Mouse (Mus musculus) frontal cortex, postnatal 10 days (tissue): ENCODE data around the gene Soat2.

ENCODE experiments used
- DNase-seq, 2 experiments: peaks; one replicate each; pipeline ENCODE4 v3.0.0; 2022; ENCODE audit warnings: low spot score in 2 of 2, mixed read lengths in 1 of 2

Gene Soat2

DNA sequence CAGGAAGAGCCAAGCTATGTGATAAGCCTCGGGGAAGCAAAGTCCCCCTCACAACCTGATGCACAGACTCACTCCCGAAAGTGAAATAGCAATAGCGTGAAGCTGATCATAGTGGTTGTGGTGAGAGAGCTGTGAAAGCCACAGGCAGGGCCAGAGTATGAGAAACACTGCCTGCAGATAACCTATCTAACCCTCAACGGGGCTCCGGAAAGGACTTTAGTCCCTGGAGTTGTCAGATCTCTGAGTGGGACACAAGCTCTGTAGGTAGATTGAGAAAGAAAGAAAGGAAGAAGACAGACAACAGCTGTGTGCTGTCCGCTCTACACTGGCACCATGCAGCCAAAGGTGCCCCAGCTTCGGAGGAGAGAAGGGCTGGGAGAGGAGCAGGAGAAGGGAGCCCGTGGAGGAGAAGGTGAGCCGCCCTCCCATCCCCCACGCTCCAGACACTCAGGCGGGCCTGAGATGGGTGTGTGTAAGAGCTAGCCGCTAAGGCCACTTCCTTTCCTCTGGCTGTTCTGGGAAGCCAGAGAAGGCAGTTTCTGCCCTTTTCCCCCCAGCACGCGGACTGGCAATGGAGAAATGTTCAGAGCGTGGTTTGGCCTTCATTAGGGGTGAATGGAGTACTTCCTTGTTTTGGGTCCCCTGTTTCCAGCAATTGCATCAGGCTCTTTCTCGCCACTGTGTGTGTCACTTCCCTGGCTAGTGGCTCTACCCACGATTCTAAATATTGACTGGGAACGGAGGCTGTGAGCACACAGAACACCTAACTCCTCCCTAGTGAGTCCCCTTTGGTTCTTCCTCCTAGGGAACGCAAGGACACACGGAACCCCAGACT lies at the start of gene Soat2:
TSS of gene Soat2 (plus strand) at position 226 of the 835 bp plus-strand sequence.
- DNase-seq, result no peak

DNA sequence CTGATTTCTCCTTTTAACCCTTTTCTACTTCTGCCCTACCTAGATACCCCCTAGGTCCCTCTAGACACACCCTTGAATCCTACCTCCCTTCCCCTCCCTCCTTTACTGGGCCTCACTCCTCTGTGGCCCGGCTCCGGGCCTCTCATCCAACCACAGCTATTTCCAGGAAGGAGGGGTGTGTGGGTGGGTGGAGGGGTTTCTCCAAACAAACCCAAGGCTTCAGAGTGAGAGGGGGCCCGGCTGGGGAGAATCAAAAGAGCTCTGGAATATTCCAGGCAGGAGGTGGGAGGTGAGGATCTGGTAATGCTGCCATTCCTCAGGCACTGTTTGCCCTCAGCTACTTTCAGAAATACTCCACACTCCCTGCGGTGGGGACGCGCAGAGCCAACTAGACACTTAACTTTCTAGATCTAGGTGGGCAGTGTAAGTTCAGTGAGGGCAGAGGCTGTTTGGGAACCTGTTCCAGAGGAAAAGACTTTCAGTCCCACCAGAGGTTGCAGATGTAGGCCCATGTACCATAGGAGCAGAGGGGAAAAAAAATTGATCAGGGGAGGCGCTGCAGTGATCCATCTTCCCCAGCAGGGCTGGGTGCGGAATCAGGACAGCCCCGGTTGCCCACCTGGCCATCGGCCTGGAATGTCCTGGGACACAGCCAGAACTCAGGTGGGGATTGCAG lies 49.2 kb upstream of the Soat2 start:
- peak in 1 of 2 experiments; percentile 32 for DNase-seq

DNA sequence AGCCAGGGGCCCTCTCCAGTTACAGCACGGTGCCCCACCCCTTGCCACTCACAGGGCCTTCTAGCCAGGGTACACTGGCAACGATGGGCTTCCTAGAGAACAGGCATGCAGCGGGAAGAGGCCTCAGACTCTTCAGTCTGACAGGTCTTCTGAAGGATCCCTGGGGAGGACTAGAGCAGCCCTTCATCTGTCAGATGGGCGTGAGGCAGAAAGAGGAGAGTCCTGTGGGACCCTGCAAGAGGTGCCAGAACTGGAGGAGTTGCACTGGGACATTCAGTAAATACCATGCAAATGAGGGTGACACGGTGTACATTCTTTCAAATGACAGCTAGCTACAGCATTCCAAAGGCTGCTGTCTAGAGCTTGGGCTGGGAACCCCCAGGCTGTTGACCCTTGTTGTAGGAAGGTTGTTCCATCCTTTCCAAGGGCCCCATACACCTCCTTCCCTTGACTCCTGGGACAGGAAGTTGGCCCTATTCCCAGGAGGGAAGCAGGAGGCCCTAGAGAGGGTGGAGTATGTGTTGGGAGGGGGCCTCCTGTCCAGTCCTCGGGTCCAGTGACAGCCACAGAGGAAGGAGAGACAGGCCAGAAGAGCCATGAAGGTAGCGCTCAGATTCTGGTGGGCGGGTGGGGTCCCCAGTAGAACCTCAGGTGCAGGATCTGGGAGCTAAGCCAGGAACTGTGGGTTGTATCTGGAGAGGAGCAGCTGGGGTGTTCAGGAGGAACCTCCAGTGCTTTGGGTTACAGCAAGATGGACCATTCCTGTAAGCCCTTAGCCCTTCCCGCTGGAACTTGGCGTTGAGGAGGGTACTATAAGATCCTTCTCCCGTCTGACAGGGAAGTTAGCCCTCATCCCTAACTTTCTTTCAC lies 48.4 kb upstream of the Soat2 start:
- DNase-seq, result no peak

DNA sequence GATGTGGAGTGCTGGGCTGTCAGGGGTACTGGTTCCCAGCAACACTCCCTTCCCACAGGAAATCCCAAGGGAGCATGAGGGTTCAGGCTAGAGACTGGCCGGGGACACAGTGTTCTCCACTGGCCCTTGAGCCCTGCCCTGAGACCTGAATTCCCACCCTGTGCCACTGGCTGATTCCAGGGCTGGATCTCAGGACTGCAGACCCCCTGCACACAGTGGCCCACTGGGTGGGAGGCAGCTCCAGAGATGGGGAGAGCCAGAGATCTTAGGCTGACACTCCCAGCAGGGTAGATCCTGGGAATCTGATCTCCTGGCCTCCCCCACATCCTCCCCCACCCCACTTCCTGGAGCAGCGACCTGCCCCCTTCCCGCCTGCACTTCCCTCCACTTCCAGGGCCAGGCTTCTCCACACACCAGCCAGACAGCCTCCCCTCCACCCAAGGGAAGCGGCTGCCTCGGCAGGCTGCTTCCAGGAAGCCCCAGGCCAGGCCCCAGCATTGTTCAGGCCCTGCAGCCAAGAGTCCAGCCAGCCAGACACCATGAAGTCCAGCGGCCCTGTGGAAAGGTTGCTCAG lies 47.7 kb upstream of the Soat2 start:
- DNase-seq, result peak in 1 of 2 experiments; percentile 9

DNA sequence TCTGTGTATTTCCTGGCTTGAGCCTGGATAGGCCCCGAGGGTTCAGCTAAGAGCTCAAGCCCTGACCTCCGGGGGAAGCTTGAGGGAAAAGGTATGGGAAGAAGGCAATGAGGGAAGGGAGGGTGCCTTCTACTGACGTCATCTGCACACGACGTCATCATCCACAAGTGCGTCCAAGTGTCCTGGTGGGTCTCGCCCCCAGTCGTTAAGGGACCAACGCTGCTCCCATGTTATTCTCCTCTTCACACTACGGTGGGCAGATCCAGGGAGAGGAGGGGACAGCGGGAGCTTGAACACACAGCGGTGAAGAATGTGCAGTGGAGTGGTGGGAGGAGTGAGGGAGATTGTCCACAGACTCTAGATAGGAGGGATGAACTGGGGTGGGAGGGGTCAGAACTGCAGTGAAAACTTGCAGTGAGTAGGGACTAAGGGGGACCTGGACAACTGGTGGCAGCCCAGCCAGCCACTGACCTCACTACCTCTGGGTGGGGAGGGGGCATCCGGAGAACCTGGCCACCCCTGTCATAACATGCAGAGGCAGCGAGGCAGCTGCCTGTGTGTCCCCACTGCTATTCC lies 46.9 kb upstream of the Soat2 start:
- no peak for DNase-seq

DNA sequence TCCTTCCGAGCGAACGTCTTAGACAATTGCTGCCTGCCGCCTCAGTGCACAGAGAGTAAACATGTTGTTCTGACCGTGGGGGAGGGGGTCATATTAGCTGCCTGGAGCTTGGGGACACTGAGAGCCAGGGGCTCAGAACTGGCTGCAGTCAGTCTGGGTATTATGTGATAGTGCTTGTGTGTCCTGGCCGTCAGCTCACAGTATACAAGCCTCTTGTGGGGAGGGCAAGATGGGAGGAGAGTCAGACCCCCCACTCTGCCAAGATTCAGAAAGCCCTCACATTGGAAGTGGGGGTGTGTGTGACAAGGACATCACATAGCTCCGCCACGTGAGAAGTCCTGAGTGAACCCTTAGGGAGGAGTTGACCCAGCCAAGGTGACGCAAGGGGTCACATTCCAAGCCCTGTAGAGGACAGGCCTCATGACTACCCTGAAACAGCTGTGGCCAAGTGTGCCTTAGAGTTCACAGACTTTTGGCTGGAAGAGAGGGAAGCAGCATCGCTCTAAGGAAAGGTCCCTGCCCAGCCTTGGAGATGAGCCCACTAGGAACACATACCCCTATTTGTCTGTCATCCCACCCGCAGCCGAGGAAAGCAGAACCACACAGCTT lies 46.3 kb upstream of the Soat2 start:
- DNase-seq, result peak in 1 of 2 experiments; percentile 27

- DNase-seq, result no peak
Measured at GRCm38 (mm10) chr15:102105360-102105759, 45.0 kb upstream of the Soat2 start.

GRCm38 (mm10) chr15:102105764-102106730 lies 44.3 kb upstream of the Soat2 start:
- no peak for DNase-seq

- no peak for DNase-seq
Measured at GRCm38 (mm10) chr15:102106754-102107456, 43.4 kb upstream of the Soat2 start.

DNA sequence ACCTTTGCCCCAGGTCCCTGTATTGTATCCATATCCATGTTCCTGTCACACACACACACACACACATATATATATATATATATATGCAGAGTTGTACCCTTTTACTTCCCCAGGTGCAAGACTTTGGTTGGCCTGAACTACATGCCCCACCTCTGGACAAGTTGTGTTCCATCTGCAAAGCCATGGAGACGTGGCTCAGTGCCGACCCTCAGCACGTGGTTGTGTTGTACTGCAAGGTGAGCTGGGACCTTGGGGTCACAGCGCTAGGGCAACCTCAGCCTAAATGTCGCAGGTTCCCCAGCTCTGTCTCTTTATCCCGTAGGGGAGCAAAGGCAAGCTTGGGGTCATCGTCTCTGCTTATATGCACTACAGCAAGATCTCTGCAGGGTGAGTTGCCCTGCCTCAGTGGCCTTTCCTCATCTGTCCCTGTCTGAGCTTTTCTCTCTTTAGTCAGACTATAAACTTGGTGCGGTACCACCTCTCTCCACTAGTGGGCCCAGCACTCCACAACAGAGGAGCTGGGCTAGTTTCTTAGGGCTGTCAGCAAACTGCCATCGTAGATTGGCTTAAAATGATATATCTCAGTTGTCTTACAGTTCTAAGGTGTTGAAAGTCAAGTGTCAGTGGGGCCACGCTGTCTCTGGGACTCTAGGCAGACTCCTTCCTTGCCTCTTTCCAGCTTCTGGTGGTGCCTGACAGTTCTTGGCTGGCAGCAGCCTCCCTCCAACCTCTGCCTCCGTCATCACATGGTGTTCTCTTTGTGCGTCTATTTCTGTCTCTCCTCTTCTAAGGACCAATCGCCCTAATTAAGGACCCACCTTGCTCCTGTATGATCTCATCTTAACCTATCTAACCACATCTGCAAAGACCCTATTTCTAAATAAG lies 42.4 kb upstream of the Soat2 start:
- peak in 1 of 2 experiments; percentile 62 for DNase-seq

GRCm38 (mm10) chr15:102108651-102109525 lies 41.4 kb upstream of the Soat2 start:
- peak; percentile 67 to 78 for DNase-seq

- DNase-seq, result no peak
Measured at GRCm38 (mm10) chr15:102110271-102110670, 40.1 kb upstream of the Soat2 start.

- no peak for DNase-seq
Measured at GRCm38 (mm10) chr15:102110701-102111494, 39.4 kb upstream of the Soat2 start.

GRCm38 (mm10) chr15:102111495-102111829 lies 38.9 kb upstream of the Soat2 start:
- DNase-seq, result no peak

- DNase-seq, result no peak
Measured at GRCm38 (mm10) chr15:102112181-102112580, 38.1 kb upstream of the Soat2 start.

- DNase-seq, result no peak
Measured at GRCm38 (mm10) chr15:102112827-102113226, 37.5 kb upstream of the Soat2 start.
